Mouse (Mus musculus): Measurements from ENCODE around the gene Hpd. TPM values are rescaled to one million over a fixed set of nuclear protein-coding genes. Genes with fewer than 3 reads are reported as not detected.
A peak's percentile ranks its signal among the peaks of the same experiment; 100 is the strongest.

Hpd gene
- total and polyA plus RNA-seq, 3 experiments = 0.20 TPM; not detected in 2

GRCm38 (mm10) chr5:123133784-123134143 is 48.8 kb downstream of the Hpd start (continued):
- TF ChIP-seq KAT2A (IDR thresholded peaks at IDR 0.05; ENCODE audit: insufficient replicate concordance, low read length) (no peak), EP300 (IDR thresholded peaks at IDR 0.05; ENCODE audit: low read length) (no peak), ZNF384 (IDR thresholded peaks at IDR 0.05; ENCODE audit: low read depth, low read length) (no peak), HCFC1 (IDR thresholded peaks at IDR 0.05; ENCODE audit: low read depth, low read length) (no peak), UBTF (IDR thresholded peaks at IDR 0.05; ENCODE audit: low read depth, low read length) (no peak), ETS1 (conservative IDR thresholded peaks at IDR 0.05; ENCODE audit: low read depth, low read length) (no peak; the same call in 1 of the 2 replicates), JUN (IDR thresholded peaks at IDR 0.05; ENCODE audit: insufficient read depth, low read depth, low read length) (no peak), RAD21 (IDR thresholded peaks at IDR 0.05; ENCODE audit: low read depth, low read length) (no peak), ZC3H11A (IDR thresholded peaks at IDR 0.05; ENCODE audit: low read depth, low read length) (no peak), RCOR1 (conservative IDR thresholded peaks at IDR 0.05; ENCODE audit: low read depth, low read length) (no peak), USF2 (conservative IDR thresholded peaks at IDR 0.05; ENCODE audit: low read depth, low read length) (no peak), MXI1 (IDR thresholded peaks at IDR 0.05; ENCODE audit: low read depth, low read length) (peak; percentile 40; the same call in 1 of the 2 replicates), NRF1 (IDR thresholded peaks at IDR 0.05; ENCODE audit: low read depth, low read length) (no peak), IRF4 (IDR thresholded peaks at IDR 0.05; ENCODE audit: low read depth, low read length) (no peak; the same call in 1 of the 2 replicates), SMC3 (IDR thresholded peaks at IDR 0.05; ENCODE audit: low read depth, low read length) (no peak)

DNA sequence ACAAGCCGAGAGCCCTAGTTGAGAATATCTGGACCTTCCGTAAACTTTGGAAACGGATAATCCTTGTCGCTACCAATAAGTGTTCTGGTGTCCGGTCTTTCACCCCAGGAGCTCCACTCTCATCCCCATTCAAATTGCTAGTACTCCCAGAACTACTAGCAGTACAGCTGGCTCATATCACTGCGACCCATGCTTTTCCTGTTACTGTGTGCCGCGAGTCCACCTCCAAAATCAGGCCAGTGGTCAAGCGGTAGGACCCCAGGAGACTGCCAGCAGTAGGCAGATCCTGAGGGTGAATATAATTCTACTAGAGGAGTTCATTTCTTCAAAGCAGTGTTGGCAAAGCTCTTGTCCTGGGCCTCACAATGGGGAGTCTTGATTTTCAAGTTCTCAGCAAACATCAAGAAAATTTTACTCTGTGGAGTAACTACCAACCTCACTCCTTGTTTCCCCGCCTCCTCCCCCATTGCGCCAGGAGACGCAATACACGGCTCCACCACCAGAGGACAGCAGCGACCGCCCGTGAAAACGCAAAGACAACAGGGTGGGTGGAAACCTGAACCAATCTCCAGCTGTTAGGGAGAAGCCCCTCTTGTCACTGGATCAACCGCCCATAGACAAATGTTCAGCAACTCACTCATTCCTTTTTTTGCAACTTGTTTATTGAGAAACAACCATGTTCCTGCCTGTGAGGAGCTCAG is 49.3 kb downstream of the Hpd start:
- H3K4me1 ChIP-seq (ENCODE audit: control insufficient read depth in 1 of 2, insufficient read depth in 2 of 2) = peaks cover 10 to 81% of the 10 kb centered on the region in 2 experiments
- H3K4me3 ChIP-seq (replicated peaks in 1 of 3; ENCODE audit: low read depth in 2 of 3, low read length in 2 of 3, poor library complexity in 1 of 3) = no peak overlapping the region

More for the DNA sequence above, 49.3 kb downstream of the Hpd start:
- dilution Hi-C loops (cut with MboI; ENCODE audit: extremely low pct_ligation_motif_present, extremely low pct_unique_long_range_greater_than_20kb, low sequenced_read_pairs) (no loop called here), in situ Hi-C loops (cut with MboI; ENCODE audit: low pct_ligation_motif_present, low pct_unique_long_range_greater_than_20kb, low sequenced_read_pairs) (loop anchor here (5.0 kb wide), 1 partner anchor 71 kb away; no protein-coding TSS in a partner anchor)
- DNase-seq (ENCODE audit: extremely low read depth) = peak; percentile 70
- Histone ChIP-seq H3K4me2 (ENCODE audit: insufficient read depth, low read depth, poor library complexity, severe bottlenecking) (no peak overlapping the region), H3K27me3 (replicated peaks) (no peaks in the 10 kb centered on the region), H3K27ac (ENCODE audit: insufficient read depth, low read depth) (peak overlapping the region; percentile 29; the same call in 1 of the 2 replicates), H3K9ac (ENCODE audit: insufficient read depth, low read depth) (no peak overlapping the region), H3K9me3 (replicated peaks; ENCODE audit: low read length) (no peaks in the 10 kb centered on the region), H3K36me3 (replicated peaks in 1 of 2; ENCODE audit: control insufficient read depth in 1 of 2, insufficient read depth in 1 of 2, low read length in 1 of 2) (peaks cover 25 to 57% of the 10 kb centered on the region in 2 experiments), H3K79me2 (replicated peaks; ENCODE audit: control insufficient read depth, extremely low read depth, insufficient read depth, poor library complexity, severe bottlenecking) (peaks cover 45% of the 10 kb centered on the region)
- TF ChIP-seq TBP (conservative IDR thresholded peaks at IDR 0.05; ENCODE audit: low read depth, low read length) = no peak
- TF ChIP-seq SIN3A (IDR thresholded peaks at IDR 0.05; ENCODE audit: low read length) = 0 out of 2 replicates have a peak, but pooled peaks have one; percentile 79
- peak; percentile 92 to 99 for TF ChIP-seq CTCF (conservative IDR thresholded peaks at IDR 0.05 in 1 of 2, IDR thresholded peaks at IDR 0.05 in 1 of 2; ENCODE audit: low read depth in 2 of 2, low read length in 2 of 2)
- TF ChIP-seq BHLHE40 (IDR thresholded peaks at IDR 0.05; ENCODE audit: low read depth, low read length) = no peak; the same call in 1 of the 2 replicates
- TF ChIP-seq SMC3 (IDR thresholded peaks at IDR 0.05; ENCODE audit: low read depth, low read length) = peak; percentile 98
- TF ChIP-seq POLR2A (IDR thresholded peaks at IDR 0.05; ENCODE audit: low read depth, low read length) = no peak
- no peak for TF ChIP-seq MXI1 (IDR thresholded peaks at IDR 0.05; ENCODE audit: low read depth, low read length)
- peak; percentile 13; the same call in 1 of the 2 replicates for TF ChIP-seq IRF4 (IDR thresholded peaks at IDR 0.05; ENCODE audit: low read depth, low read length)
- peak; percentile 74 for TF ChIP-seq CHD2 (IDR thresholded peaks at IDR 0.05; ENCODE audit: low read length)
- TF ChIP-seq ZKSCAN1 (IDR thresholded peaks at IDR 0.05; ENCODE audit: borderline replicate concordance, low read depth, low read length) = no peak
- TF ChIP-seq MAZ (IDR thresholded peaks at IDR 0.05; ENCODE audit: low read depth, low read length) = peak; percentile 76; the same call in 1 of the 2 replicates
- no peak for TF ChIP-seq E2F4 (IDR thresholded peaks at IDR 0.05; ENCODE audit: insufficient replicate concordance, low read depth, low read length)
- no peak for TF ChIP-seq ELF1 (IDR thresholded peaks at IDR 0.05; ENCODE audit: low read depth, low read length)
- TF ChIP-seq RAD21 (IDR thresholded peaks at IDR 0.05; ENCODE audit: low read depth, low read length) = peak; percentile 93
- no peak for TF ChIP-seq USF2 (conservative IDR thresholded peaks at IDR 0.05; ENCODE audit: low read depth, low read length)
- TF ChIP-seq NELFE (IDR thresholded peaks at IDR 0.05; ENCODE audit: low read depth, low read length) = peak; percentile 56; the same call in 1 of the 2 replicates
- no peak for TF ChIP-seq ZNF384 (IDR thresholded peaks at IDR 0.05; ENCODE audit: low read depth, low read length)
- no peak for TF ChIP-seq NRF1 (IDR thresholded peaks at IDR 0.05; ENCODE audit: low read depth, low read length)
- TF ChIP-seq ZC3H11A (IDR thresholded peaks at IDR 0.05; ENCODE audit: low read depth, low read length) = peak; percentile 61
- TF ChIP-seq MAX (IDR thresholded peaks at IDR 0.05; ENCODE audit: low read length) = 0 out of 2 replicates have a peak, but pooled peaks have one; percentile 1
- TF ChIP-seq ZMIZ1 (IDR thresholded peaks at IDR 0.05; ENCODE audit: low read depth, low read length) = no peak
- 0 out of 2 replicates have a peak, but pooled peaks have one; percentile 24 for TF ChIP-seq TCF12 (IDR thresholded peaks at IDR 0.05; ENCODE audit: low read depth, low read length)

Measured in CH12.LX (cell line).